Mouse (Mus musculus): ENCODE data around the gene Rcbtb1.
A peak's percentile ranks its signal among the peaks of the same experiment; 100 is the strongest.
"Not testable (repeated sequence)": the region's sequence is repeated elsewhere in the genome, so short reads cannot be mapped to it uniquely, and the experiment has no call there.

Gene Rcbtb1

GRCm38 (mm10) chr14:59200711-59201603 lies at the start of gene Rcbtb1:
Gene Rcbtb1 (plus strand): TSS chr14:59201209.
- DNase-seq (ENCODE audit: low read depth), result peak; percentile 96

GRCm38 (mm10) chr14:59155589-59155988 lies 45.4 kb upstream of the Rcbtb1 start:
- peak; percentile 24 for DNase-seq (ENCODE audit: low read depth)

- no peak for DNase-seq (ENCODE audit: low read depth)
These were observed 43.9 kb upstream of the Rcbtb1 start for GRCm38 (mm10) chr14:59157016-59157698.

- DNase-seq (ENCODE audit: low read depth), result no peak
These were observed 22.4 kb upstream of the Rcbtb1 start, which contains the start of gene Gm5142 for GRCm38 (mm10) chr14:59178649-59179048. Gene Gm5142 (minus strand): TSS chr14:59178749.

- no peak for DNase-seq (ENCODE audit: low read depth)
These were observed 18.3 kb upstream of the Rcbtb1 start for GRCm38 (mm10) chr14:59182732-59183131.

GRCm38 (mm10) chr14:59185514-59185913 lies 15.5 kb upstream of the Rcbtb1 start:
- no peak for DNase-seq (ENCODE audit: low read depth)

- no peak for DNase-seq (ENCODE audit: low read depth)
These were observed 14.9 kb upstream of the Rcbtb1 start for GRCm38 (mm10) chr14:59186121-59186520.

GRCm38 (mm10) chr14:59201604-59202215 lies 701 bp downstream of the Rcbtb1 start:
- DNase-seq (ENCODE audit: low read depth), result no peak

GRCm38 (mm10) chr14:59205461-59205860 lies 4.5 kb downstream of the Rcbtb1 start:
- no peak for DNase-seq (ENCODE audit: low read depth)

GRCm38 (mm10) chr14:59205976-59206583 lies 5.1 kb downstream of the Rcbtb1 start:
- DNase-seq (ENCODE audit: low read depth), result no peak

- DNase-seq (ENCODE audit: low read depth), result no peak
These were observed 8.0 kb downstream of the Rcbtb1 start for GRCm38 (mm10) chr14:59209003-59209402.

GRCm38 (mm10) chr14:59209816-59210215 lies 8.8 kb downstream of the Rcbtb1 start:
- no peak for DNase-seq (ENCODE audit: low read depth)

- DNase-seq (ENCODE audit: low read depth), result no peak
These were observed 18.2 kb downstream of the Rcbtb1 start for GRCm38 (mm10) chr14:59219241-59219640.

- no peak for DNase-seq (ENCODE audit: low read depth)
These were observed 25.2 kb downstream of the Rcbtb1 start for GRCm38 (mm10) chr14:59226240-59226639.

- DNase-seq (ENCODE audit: low read depth), result no peak
These were observed 28.8 kb downstream of the Rcbtb1 start for GRCm38 (mm10) chr14:59229822-59230221.

- no peak for DNase-seq (ENCODE audit: low read depth)
These were observed 29.4 kb downstream of the Rcbtb1 start for GRCm38 (mm10) chr14:59230331-59230966.

- DNase-seq (ENCODE audit: low read depth), result peak; percentile 46
These were observed 31.0 kb downstream of the Rcbtb1 start for GRCm38 (mm10) chr14:59232003-59232402.

GRCm38 (mm10) chr14:59233635-59234034 lies 32.6 kb downstream of the Rcbtb1 start:
- no peak for DNase-seq (ENCODE audit: low read depth)

- peak; percentile 41 for DNase-seq (ENCODE audit: low read depth)
These were observed 49.3 kb downstream of the Rcbtb1 start for GRCm38 (mm10) chr14:59250350-59250749.

GRCm38 (mm10) chr14:59255861-59256260 lies 54.9 kb downstream of the Rcbtb1 start:
- not testable (repeated sequence) for DNase-seq (ENCODE audit: low read depth)

GRCm38 (mm10) chr14:59260056-59260455 lies 59.0 kb downstream of the Rcbtb1 start, which contains the start of gene Gm6904:
Gene Gm6904 (minus strand): TSS chr14:59260216.
- peak; percentile 55 for DNase-seq (ENCODE audit: low read depth)

GRCm38 (mm10) chr14:59274961-59275360 lies 74.0 kb downstream of the Rcbtb1 start:
- not testable (repeated sequence) for DNase-seq (ENCODE audit: low read depth)

All from NIH3T3 (cell line).